In genomic region chr15:5869866-5870265, GRCm38 (mm10) we compare ENCODE assay signal across 13 mouse cellular contexts.
A peak's percentile ranks its signal among the peaks of the same experiment; 100 is the strongest.
DNase-seq lines count a peak whose midpoint lies in the region; ATAC-seq and TF ChIP-seq lines count a peak whose summit lies in the region.
"Had no signal": no experiment of that assay in that cellular context is flagged by ENCODE, and none has a peak within 500 bp of the region (broad histone marks: within the 10 kb centered on the region; RNA-seq: fewer than 3 reads in every experiment).

No protein-coding gene starts in this region.

- WGBS in heart, embryonic 15.5 days = 66% methylated on average over 2 of the region's 2 CpGs
- 70% methylated on average over 2 of the region's 2 CpGs for WGBS in midbrain, postnatal 0 days

- no peak overlapping the region for H3K4me3 ChIP-seq in heart, embryonic 15.5 days
- no peak overlapping the region for H3K4me3 ChIP-seq in midbrain, postnatal 0 days (ENCODE audit: low read depth, low read length)

- intact Hi-C loops in heart, postnatal 14 days (cut with DNase I) = no loop called here

- peak overlapping the region; percentile 51; the same call in 1 of the 2 replicates for H3K4me2 ChIP-seq in heart, embryonic 15.5 days
- H3K4me2 ChIP-seq in midbrain, postnatal 0 days (ENCODE audit: low read depth, low read length, poor library complexity, severe bottlenecking) = no peak overlapping the region

- H3K9me3 ChIP-seq in heart, embryonic 15.5 days (replicated peaks) = no peaks in the 10 kb centered on the region
- no peaks in the 10 kb centered on the region for H3K9me3 ChIP-seq in midbrain, postnatal 0 days (ENCODE audit: low read length)
- H3K9me3 ChIP-seq: G1E had no signal

- H3K4me1 ChIP-seq in heart, embryonic 15.5 days (replicated peaks) = peaks cover 9% of the 10 kb centered on the region
- no peaks in the 10 kb centered on the region for H3K4me1 ChIP-seq in midbrain, postnatal 0 days (ENCODE audit: insufficient read depth, low read length)

- H3K27me3 ChIP-seq in heart, embryonic 15.5 days = no peaks in the 10 kb centered on the region
- H3K27me3 ChIP-seq in midbrain, postnatal 0 days (ENCODE audit: insufficient read depth, low read length) = no peaks in the 10 kb centered on the region

- H3K27ac ChIP-seq in heart, embryonic 15.5 days = no peak overlapping the region
- H3K27ac ChIP-seq in midbrain, postnatal 0 days (ENCODE audit: low read depth, low read length) = no peak overlapping the region

- H3K36me3 ChIP-seq in heart, embryonic 15.5 days = no peaks in the 10 kb centered on the region
- H3K36me3 ChIP-seq in midbrain, postnatal 0 days (ENCODE audit: insufficient read depth, low read length) = no peaks in the 10 kb centered on the region
- H3K36me3 ChIP-seq: G1E had no signal

- TF ChIP-seq CTCF in midbrain, postnatal 0 days (IDR thresholded peaks at IDR 0.05) = no peak

- no peak for ATAC-seq in heart, embryonic 15.5 days (replicated peaks; ENCODE audit: insufficient number of reproducible peaks, insufficient read depth, low FRiP score, low read depth)
- no peak for ATAC-seq in midbrain, postnatal 0 days (ENCODE audit: low FRiP score)

- peak; percentile 24 to 47 for DNase-seq in heart, adult 18-20 months
- DNase-seq in heart, postnatal 14 days = no peak
- peak; percentile 8 for DNase-seq in lung, postnatal 36 days
- DNase-seq in lung, postnatal 4 days = no peak
- DNase-seq in midbrain, postnatal 0 days (ENCODE audit: low spot score) = no peak
- no peak for DNase-seq in adrenal gland, postnatal 36 days
- DNase-seq: adrenal gland, postnatal 14 days; cerebellum, adult 9-11 months; kidney, postnatal 4 days; left cerebral cortex, postnatal 4 days; thymus, postnatal 4 days had no signal

- no peak overlapping the region for H3K9ac ChIP-seq in heart, embryonic 15.5 days
- no peak overlapping the region for H3K9ac ChIP-seq in midbrain, postnatal 0 days (replicated peaks; ENCODE audit: low read length, poor library complexity, severe bottlenecking)

Comparison
In these comparisons a context has a peak if more than half of its experiments do, and no peak if none do; other contexts are left out.
1. DNase-seq: peak in heart, adult 18-20 months (2 of 2) and lung, postnatal 36 days (single experiment); none in heart, postnatal 14 days (0 of 2), lung, postnatal 4 days (0 of 2), midbrain, postnatal 0 days (single experiment) and adrenal gland, postnatal 36 days (0 of 2).